Mouse (Mus musculus): ENCODE measurements around the gene Lefty2. TPM values are rescaled to one million over a fixed set of nuclear protein-coding genes. Genes with fewer than 3 reads are reported as not detected.

The Lefty2 gene
- polyA plus RNA-seq, 1 experiment from 2014 or later = 3.7 TPM

DNA sequence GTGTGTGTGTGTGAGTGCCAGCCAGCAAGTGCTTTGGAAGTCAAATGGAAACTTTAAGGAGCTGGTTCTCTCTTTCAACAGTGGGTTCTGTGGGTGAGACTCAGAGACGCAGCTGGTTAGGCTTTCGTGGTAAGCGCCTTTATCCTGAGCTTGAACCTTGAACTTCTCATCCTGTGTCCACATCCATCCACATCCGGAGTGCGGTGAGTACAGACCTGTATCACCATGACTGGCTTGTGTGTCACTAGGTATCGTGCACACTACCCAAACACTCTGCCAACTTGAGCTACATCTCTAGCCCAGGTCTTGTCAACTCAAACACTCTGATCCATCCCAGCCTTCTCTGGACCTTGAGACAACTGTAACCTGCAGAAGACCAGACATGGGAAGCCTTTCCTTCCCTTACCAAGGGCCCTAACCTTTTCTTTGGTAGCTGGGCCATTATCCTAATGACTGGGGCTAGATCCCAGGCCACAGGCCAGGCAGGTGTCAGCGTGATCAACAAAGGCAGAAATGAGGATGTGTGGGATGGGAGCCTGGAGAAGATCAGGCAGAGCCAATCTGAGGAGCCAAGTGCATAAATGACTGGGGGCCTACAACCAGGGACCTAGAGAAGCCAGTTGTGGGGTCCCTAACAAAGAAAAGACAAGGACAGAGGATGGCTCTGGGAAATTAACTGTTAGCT, 48.0 kb downstream of the Lefty2 start:
- peaks cover 62% of the 10 kb centered on the region for H3K27me3 ChIP-seq
- WGBS = 82% methylated on average over 7 of the region's 7 CpGs
- H3K27ac ChIP-seq (replicated peaks) = no peak overlapping the region
- no peak overlapping the region for H3K4me2 ChIP-seq (replicated peaks)
- no peak overlapping the region for H3K9ac ChIP-seq (replicated peaks)
- no peak overlapping the region for H3K4me3 ChIP-seq
- no peak for ATAC-seq (replicated peaks)
- H3K9me3 ChIP-seq = no peaks in the 10 kb centered on the region
- no peaks in the 10 kb centered on the region for H3K36me3 ChIP-seq
- H3K4me1 ChIP-seq = peaks cover 18% of the 10 kb centered on the region

DNA sequence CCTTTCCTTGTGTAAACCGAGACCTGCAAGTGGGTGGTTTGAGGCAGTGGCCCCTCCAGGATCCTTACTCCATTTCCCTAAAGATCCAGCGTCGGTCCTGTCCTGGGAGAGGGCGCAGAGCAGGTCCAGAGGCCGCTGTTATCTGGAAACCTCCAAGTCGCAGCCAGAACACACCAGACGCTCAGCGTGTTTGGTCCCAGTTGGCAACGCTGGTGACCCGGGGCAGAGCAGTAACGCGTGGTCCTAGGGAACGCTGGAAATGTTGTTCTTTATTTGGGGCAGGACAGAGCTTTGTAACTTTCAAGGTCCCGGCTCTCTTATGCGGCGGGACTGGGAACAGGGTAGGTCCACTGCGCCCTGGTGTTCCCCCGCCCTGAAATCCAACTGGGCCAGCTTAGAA, 48.8 kb downstream of the Lefty2 start:
- Histone ChIP-seq H3K27me3 (peaks cover 56% of the 10 kb centered on the region), H3K4me3 (peak overlapping the region; percentile 72), H3K4me2 (replicated peaks) (peak overlapping the region; percentile 99), H3K27ac (replicated peaks) (no peak overlapping the region), H3K36me3 (no peaks in the 10 kb centered on the region), H3K9me3 (no peaks in the 10 kb centered on the region), H3K9ac (replicated peaks) (peak overlapping the region; percentile 43), H3K4me1 (peaks cover 18% of the 10 kb centered on the region)
- ATAC-seq (replicated peaks) = no peak
- WGBS = 3% methylated on average over 18 of the region's 18 CpGs

DNA sequence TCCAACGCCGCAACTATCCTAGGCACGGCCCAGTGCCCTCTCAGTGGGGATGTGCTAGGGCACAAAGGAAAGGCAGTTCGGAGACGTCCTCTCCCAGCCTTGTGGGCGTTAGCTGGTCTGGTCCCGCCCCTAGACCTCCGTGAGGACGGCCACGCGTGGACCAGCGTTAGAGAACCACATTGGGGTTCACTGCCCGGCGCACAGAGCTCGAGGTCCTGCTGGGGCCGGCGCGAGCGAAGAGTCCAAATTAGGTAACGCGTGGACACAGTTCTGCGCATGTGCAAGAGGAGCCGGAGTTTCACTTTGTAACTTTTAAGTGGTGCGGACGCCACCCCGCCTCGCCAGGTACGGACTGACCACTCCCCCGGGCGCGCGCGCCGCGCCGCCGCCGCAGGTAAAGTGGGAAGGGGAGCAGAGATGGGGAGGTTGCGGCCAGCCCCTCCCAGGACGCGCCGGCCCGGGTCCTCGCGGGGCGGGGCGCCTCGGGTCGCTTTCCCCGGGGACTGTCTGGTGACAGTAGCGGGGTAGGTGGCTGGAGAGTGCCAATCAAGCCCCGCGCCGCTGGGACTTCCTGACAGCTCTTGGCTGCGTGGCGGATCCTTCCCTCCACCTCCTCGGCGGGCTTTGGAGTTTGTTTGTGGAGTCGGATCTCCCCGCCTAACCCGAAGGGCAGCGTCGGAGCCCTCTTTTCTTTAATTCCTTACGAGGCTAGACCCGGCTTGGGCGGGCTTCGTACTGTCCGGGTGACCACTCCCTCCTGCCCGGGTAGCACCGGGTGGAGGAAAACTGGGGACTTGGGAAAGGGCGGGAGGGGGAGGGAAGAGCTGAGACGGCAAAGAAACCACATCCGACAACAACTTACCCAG, 49.5 kb downstream of the Lefty2 start, which contains the start of gene Tmem63a:
Gene Tmem63a, plus strand, starts transcription at position 179 of the 866 bp plus-strand sequence.
- H3K27me3 ChIP-seq = peaks cover 50% of the 10 kb centered on the region
- peak within 1 kb of the TSS; percentile 72 for H3K4me3 ChIP-seq
- no peak within 1 kb of the TSS for H3K27ac ChIP-seq (replicated peaks)
- H3K36me3 ChIP-seq = no peaks in the 10 kb centered on the region
- ATAC-seq (replicated peaks) = peak; percentile 55; the same call in 1 of the 2 replicates
- H3K4me1 ChIP-seq = peaks cover 18% of the 10 kb centered on the region
- H3K9me3 ChIP-seq = no peaks in the 10 kb centered on the region
- WGBS = under 1% methylated on average over 73 of the region's 73 CpGs
- peak within 1 kb of the TSS; percentile 99 for H3K4me2 ChIP-seq (replicated peaks)
- peak within 1 kb of the TSS; percentile 43 for H3K9ac ChIP-seq (replicated peaks)

DNA sequence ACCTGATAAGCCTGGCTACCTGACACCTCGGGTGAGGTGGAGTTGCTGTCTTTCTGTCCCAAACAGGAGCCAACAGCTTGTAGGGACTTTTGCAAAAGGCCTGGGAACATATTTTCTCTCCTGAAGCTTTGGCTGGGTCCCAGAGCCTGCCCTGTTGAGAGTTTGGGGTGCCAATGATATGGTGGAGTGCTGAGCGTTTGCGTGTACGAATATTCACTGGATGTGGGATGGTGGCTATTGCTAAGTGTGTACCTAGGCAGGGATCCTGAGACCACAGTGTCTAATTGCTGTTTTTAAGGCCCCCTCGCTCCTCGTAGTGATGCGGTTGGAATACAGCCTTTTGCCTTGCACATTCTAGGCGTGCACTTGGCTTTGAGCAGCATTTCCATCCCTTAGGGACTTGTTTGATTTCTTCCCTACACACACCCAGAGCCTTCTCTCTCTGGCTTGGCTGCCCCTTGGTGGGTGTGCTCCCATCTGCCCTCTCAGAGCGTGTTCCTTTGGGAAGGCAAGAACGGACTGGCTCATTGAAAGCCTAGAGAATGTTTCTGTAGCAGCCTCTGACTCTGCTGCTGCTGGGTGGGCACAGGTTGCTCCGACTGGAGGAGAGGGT, 50.2 kb downstream of the Lefty2 start:
- no peak overlapping the region for H3K27ac ChIP-seq (replicated peaks)
- H3K9me3 ChIP-seq = no peaks in the 10 kb centered on the region
- peaks cover 18% of the 10 kb centered on the region for H3K4me1 ChIP-seq
- peaks cover 44% of the 10 kb centered on the region for H3K27me3 ChIP-seq
- WGBS = 38% methylated on average over 11 of the region's 11 CpGs
- no peak overlapping the region for H3K9ac ChIP-seq (replicated peaks)
- peak overlapping the region; percentile 99 for H3K4me2 ChIP-seq (replicated peaks)
- H3K4me3 ChIP-seq = peak overlapping the region; percentile 72
- no peaks in the 10 kb centered on the region for H3K36me3 ChIP-seq
- ATAC-seq (replicated peaks) = no peak

DNA sequence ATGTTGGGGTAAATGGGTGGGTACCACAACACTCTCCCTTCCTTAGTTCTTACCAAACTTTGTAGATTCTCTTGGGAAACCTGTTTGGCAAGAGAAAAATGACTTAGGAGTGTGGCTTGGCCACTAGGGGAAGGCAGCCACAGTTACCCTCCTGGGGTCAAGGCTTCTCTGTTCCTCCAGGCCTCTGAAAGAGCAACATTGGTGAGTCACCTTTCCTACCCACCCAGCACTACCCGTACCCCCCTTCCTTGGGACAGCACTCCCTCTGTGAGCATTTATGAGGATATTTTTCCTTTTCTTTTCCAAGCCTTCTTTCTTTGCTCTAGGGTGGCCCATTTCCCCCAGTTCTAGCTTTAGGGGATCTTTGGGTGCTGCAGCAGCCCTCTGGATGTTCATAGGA, 51.0 kb downstream of the Lefty2 start:
- no peaks in the 10 kb centered on the region for H3K36me3 ChIP-seq
- 82% methylated on average over 1 of the region's 1 CpGs for WGBS
- H3K9ac ChIP-seq (replicated peaks) = no peak overlapping the region
- no peaks in the 10 kb centered on the region for H3K9me3 ChIP-seq
- no peak for ATAC-seq (replicated peaks)
- peaks cover 44% of the 10 kb centered on the region for H3K27me3 ChIP-seq
- no peak overlapping the region for H3K4me3 ChIP-seq
- no peak overlapping the region for H3K27ac ChIP-seq (replicated peaks)
- H3K4me1 ChIP-seq = peaks cover 18% of the 10 kb centered on the region
- H3K4me2 ChIP-seq (replicated peaks) = no peak overlapping the region

DNA sequence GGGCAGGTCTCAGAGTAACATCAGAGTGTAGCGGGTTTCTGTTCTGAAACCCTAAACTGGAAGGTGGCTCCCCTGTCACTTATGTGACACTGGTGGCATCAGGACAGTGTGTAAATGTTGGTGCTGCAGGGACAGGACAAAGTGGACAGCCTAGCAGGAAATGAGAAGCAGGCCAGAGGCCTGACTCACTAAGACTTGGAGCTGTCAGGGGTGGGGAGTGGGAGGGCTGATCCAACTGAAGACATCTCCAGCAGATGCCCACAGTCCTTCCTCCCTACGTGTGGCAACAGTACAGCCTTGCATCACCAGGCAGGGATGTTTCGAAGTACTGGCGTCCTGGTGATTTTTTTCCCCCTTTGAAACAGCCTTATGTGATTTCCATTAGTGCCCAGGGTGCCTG, 51.6 kb downstream of the Lefty2 start:
- no peak overlapping the region for H3K9ac ChIP-seq (replicated peaks)
- peaks cover 18% of the 10 kb centered on the region for H3K4me1 ChIP-seq
- no peaks in the 10 kb centered on the region for H3K9me3 ChIP-seq
- no peak for ATAC-seq (replicated peaks)
- H3K4me3 ChIP-seq = no peak overlapping the region
- H3K4me2 ChIP-seq (replicated peaks) = no peak overlapping the region
- 76% methylated on average over 4 of the region's 4 CpGs for WGBS
- no peaks in the 10 kb centered on the region for H3K36me3 ChIP-seq
- peaks cover 44% of the 10 kb centered on the region for H3K27me3 ChIP-seq
- no peak overlapping the region for H3K27ac ChIP-seq (replicated peaks)

DNA sequence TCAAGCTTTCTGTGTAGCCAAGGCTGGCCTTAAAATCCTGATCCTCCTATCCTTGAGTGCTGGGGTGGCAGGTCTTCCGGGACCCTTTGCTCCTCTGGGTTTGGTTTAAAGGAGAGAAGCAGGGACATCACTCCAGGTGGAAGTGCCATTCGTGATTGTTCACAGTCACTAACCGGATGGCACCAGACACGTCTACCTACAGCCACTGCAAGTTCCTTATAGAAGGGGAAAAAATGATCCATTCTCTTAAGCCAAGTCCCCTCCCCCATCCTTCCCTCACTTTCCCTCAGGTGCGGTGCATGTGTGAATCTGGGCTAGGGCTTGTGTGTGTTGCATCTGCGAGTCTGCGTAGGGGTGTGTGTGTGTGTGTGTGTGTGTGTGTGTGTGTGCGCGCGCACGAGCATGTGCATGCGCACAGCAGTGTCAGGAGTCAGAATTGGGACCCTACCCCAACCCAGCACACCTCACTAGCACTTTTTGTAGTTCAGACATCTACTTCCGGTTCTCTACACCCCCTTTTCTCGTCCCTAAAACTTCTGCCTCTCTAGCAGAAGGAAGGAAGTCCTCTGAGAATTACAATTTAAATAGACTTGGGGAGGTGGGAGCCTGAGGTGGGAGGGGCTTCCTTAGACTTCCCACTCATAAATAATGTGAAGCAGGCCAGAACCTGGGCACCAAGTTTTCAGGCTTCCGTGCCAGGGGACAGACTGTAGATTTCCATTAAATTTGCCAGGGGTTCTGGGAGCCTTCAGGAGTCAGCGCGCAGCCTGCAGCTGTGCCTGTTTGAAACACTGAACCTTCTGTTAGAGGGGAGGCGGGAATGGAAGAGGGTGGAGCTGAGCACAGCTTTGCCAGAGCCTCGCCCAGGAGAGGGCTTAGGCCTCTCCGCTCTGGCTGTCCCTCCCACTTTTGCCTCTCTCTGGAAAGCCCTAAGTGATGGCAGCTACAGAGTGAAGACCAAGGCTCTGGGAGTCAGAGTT, 52.4 kb downstream of the Lefty2 start:
- peaks cover 44% of the 10 kb centered on the region for H3K27me3 ChIP-seq
- H3K4me1 ChIP-seq = peaks cover 18% of the 10 kb centered on the region
- peak; percentile 65; the same call in 1 of the 2 replicates for ATAC-seq (replicated peaks)
- H3K36me3 ChIP-seq = no peaks in the 10 kb centered on the region
- H3K9ac ChIP-seq (replicated peaks) = no peak overlapping the region
- H3K9me3 ChIP-seq = no peaks in the 10 kb centered on the region
- no peak overlapping the region for H3K4me2 ChIP-seq (replicated peaks)
- H3K27ac ChIP-seq (replicated peaks) = no peak overlapping the region
- 33% methylated on average over 20 of the region's 20 CpGs for WGBS
- H3K4me3 ChIP-seq = no peak overlapping the region

DNA sequence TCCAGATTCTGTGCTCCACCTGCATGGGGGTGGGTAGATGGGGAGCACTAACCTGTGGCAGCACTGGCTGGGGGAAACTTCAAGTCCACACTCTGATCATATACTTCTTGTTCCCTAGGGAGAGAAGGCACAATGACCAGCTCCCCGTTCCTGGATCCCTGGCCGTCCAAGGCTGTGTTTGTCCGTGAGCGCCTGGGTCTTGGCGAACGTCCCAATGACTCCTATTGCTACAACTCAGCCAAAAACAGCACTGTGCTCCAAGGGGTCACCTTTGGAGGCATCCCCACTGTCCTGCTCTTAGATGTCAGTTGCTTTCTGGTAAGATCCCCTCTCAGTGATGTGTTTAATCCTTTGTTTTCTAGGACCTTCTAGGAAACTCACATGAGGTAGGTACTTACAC, 53.5 kb downstream of the Lefty2 start:
- peaks cover 17% of the 10 kb centered on the region for H3K4me1 ChIP-seq
- no peak overlapping the region for H3K4me3 ChIP-seq
- ATAC-seq (replicated peaks) = no peak
- H3K27me3 ChIP-seq = peaks cover 35% of the 10 kb centered on the region
- H3K36me3 ChIP-seq = no peaks in the 10 kb centered on the region
- no peak overlapping the region for H3K4me2 ChIP-seq (replicated peaks)
- no peak overlapping the region for H3K9ac ChIP-seq (replicated peaks)
- H3K9me3 ChIP-seq = no peaks in the 10 kb centered on the region
- no peak overlapping the region for H3K27ac ChIP-seq (replicated peaks)
- 88% methylated on average over 6 of the region's 6 CpGs for WGBS

Other genes starting within 250 kb of the Lefty2 start
- gene Mixl1, start 196.1 kb upstream of the Lefty2 start, polyA plus RNA-seq (2015; fragmentation: Nextera tagmentation; extraction: Ambion mirVana) = 0.11 and 0.18 TPM in 2 replicates
- 20.7 and 23.7 TPM in 2 replicates for gene Acbd3, start 167.1 kb upstream of the Lefty2 start, polyA plus RNA-seq (2015; fragmentation: Nextera tagmentation; extraction: Ambion mirVana)
- 3,899 and 4,029 TPM in 2 replicates for gene H3f3a, start 79.2 kb upstream of the Lefty2 start, polyA plus RNA-seq (2015; fragmentation: Nextera tagmentation; extraction: Ambion mirVana)
- gene Sde2, start 42.0 kb upstream of the Lefty2 start, polyA plus RNA-seq (2015; fragmentation: Nextera tagmentation; extraction: Ambion mirVana) = 35.7 and 35.9 TPM in 2 replicates
- 85.1 and 88.7 TPM in 2 replicates for gene Pycr2, start 11.2 kb downstream of the Lefty2 start, polyA plus RNA-seq (2015; fragmentation: Nextera tagmentation; extraction: Ambion mirVana)
- gene Lefty1, start 41.9 kb downstream of the Lefty2 start, polyA plus RNA-seq (2015; fragmentation: Nextera tagmentation; extraction: Ambion mirVana) = 0.22 and 0.23 TPM in 2 replicates
- gene Tmem63a, start 49.2 kb downstream of the Lefty2 start, polyA plus RNA-seq (2015; fragmentation: Nextera tagmentation; extraction: Ambion mirVana) = 1.6 and 2.2 TPM in 2 replicates
- gene Ephx1, start 127.8 kb downstream of the Lefty2 start, polyA plus RNA-seq (2015; fragmentation: Nextera tagmentation; extraction: Ambion mirVana) = 3.6 and 4.0 TPM in 2 replicates
- gene 9130409I23Rik, start 158.1 kb downstream of the Lefty2 start, polyA plus RNA-seq (2015; fragmentation: Nextera tagmentation; extraction: Ambion mirVana) = 0.11 TPM in 1 of 2 replicates, not detected in the other

Data from forebrain, embryonic 15.5 days (tissue).